Mouse (Mus musculus) bone marrow macrophage, adult 2 months (primary cell): ENCODE data around the gene Ccm2l.

ENCODE experiments used
- CTCF ChIP-seq: IDR thresholded peaks from 2 replicates; pipeline ENCODE4 v1.5.1; 2012; ENCODE audit warnings: low read depth, mild to moderate bottlenecking, low read length, moderate library complexity
- POLR2A ChIP-seq: IDR thresholded peaks from 2 replicates; pipeline ENCODE4 v1.6.1; 2012; ENCODE audit warnings: mild to moderate bottlenecking, low read depth, low read length, borderline replicate concordance

GRCm38 (mm10) chr2:153087091-153087490 is 21.3 kb downstream of the Ccm2l start:
- TF ChIP-seq CTCF (no peak), POLR2A (no peak)
